Mouse (Mus musculus) intestine, embryonic 14.5 days (tissue): ENCODE results near the gene Bckdhb. TPM values are rescaled to one million over a fixed set of nuclear protein-coding genes. Genes with fewer than 3 reads are reported as not detected.

Source experiments
- ATAC-seq: fragments of 200-750 bp; cut with Nextera tagmentation; replicated peaks from 2 replicates; pipeline ENCODE4 v1.8.0; 2017; ENCODE audit warnings: low read depth, moderate number of reproducible peaks, moderate TSS enrichment, moderate library complexity; ENCODE audit not compliant: low FRiP score, low TSS enrichment
- DNase-seq: peaks from one replicate; pipeline ENCODE4 v3.0.0-alpha.2; 2018; ENCODE audit warnings: low spot score
- H3K27ac ChIP-seq: fragments of 300-500 bp; sonication (generic); 2 replicates; pipeline ENCODE4 v1.5.1; 2014; ENCODE audit warnings: low read depth, mild to moderate bottlenecking, control low read depth
- H3K27me3 ChIP-seq: fragments of 300-500 bp; sonication (generic); replicated peaks from 2 replicates; pipeline ENCODE4 v1.6.1; 2014; ENCODE audit warnings: low read length, control low read depth; ENCODE audit not compliant: control insufficient read depth, insufficient read depth
- H3K36me3 ChIP-seq: fragments of 300-500 bp; sonication (generic); 2 replicates; pipeline ENCODE4 v1.6.1; 2014; ENCODE audit warnings: low read length, control low read depth; ENCODE audit not compliant: control insufficient read depth, insufficient read depth
- H3K4me1 ChIP-seq: fragments of 300-500 bp; sonication (generic); replicated peaks from 2 replicates; pipeline ENCODE4 v1.6.1; 2014; ENCODE audit warnings: low read length, control low read depth, mixed read lengths; ENCODE audit not compliant: control insufficient read depth, insufficient read depth
- H3K4me2 ChIP-seq: fragments of 300-500 bp; sonication (generic); 2 replicates; pipeline ENCODE4 v1.6.1; 2014; ENCODE audit warnings: low read length
- H3K4me3 ChIP-seq: fragments of 300-500 bp; sonication (generic); 2 replicates; pipeline ENCODE4 v1.5.1; 2014; ENCODE audit warnings: low read depth, low read length, control low read depth, mixed read lengths
- H3K9ac ChIP-seq: fragments of 300-500 bp; sonication (generic); 2 replicates; pipeline ENCODE4 v1.6.1; 2014; ENCODE audit warnings: mild to moderate bottlenecking, low read length
- H3K9me3 ChIP-seq: fragments of 300-500 bp; sonication (generic); 2 replicates; pipeline ENCODE4 v1.6.1; 2016; ENCODE audit warnings: low read length, control low read depth; ENCODE audit not compliant: control insufficient read depth
- WGBS: fragments of 180-500 bp; shearing (Covaris S2); extraction: QIAGEN DNeasy Blood & Tissue Kit; methylation state at CpG from one replicate; pipeline ENCODE4 v1.1.7; 2014; 5-methylcytosine and 5-hydroxymethylcytosine counted together
- polyA plus RNA-seq: library from polyadenylated mRNA; unstranded; fragments of >200 nt; fragmentation: Nextera tagmentation; extraction: Ambion mirVana; gene quantifications from 2 replicates; pipeline ENCODE4 v1.2.1, GENCODE M21; 2014

Bckdhb gene
- polyA plus RNA-seq, 1 experiment from 2014 or later: 35.8 TPM

DNA sequence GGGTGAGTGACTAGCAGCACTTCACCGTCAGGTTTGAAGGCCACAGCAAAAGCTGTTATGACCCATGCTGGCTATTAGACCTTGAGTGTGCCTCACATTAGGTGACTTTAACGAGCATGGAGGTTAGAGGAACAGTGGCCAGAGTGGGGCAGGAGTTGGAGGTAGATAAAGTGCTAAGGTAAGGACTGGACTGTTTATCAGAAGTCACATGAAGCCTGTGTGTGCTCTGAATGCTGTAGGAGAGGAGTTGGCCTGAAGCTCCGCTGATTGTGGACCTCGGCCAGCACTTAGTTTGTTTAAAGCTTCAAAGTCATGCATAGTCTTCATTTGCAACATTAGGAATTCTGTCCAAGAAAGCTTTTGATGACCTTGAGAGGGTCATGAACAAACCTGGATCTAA lies 26.4 kb downstream of the Bckdhb start:
- Histone ChIP-seq H3K9ac (no peak overlapping the region), H3K4me2 (no peak overlapping the region), H3K4me1 (no peaks in the 10 kb centered on the region; the same call in 1 of the 2 replicates), H3K27me3 (no peaks in the 10 kb centered on the region), H3K36me3 (0 out of 2 replicates have a peak, but pooled peaks cover 3% of the 10 kb centered on the region), H3K27ac (no peak overlapping the region), H3K4me3 (no peak overlapping the region), H3K9me3 (no peaks in the 10 kb centered on the region)
- ATAC-seq: no peak
- 84% methylated on average over 4 of the region's 4 CpGs for WGBS
- DNase-seq: no peak

DNA sequence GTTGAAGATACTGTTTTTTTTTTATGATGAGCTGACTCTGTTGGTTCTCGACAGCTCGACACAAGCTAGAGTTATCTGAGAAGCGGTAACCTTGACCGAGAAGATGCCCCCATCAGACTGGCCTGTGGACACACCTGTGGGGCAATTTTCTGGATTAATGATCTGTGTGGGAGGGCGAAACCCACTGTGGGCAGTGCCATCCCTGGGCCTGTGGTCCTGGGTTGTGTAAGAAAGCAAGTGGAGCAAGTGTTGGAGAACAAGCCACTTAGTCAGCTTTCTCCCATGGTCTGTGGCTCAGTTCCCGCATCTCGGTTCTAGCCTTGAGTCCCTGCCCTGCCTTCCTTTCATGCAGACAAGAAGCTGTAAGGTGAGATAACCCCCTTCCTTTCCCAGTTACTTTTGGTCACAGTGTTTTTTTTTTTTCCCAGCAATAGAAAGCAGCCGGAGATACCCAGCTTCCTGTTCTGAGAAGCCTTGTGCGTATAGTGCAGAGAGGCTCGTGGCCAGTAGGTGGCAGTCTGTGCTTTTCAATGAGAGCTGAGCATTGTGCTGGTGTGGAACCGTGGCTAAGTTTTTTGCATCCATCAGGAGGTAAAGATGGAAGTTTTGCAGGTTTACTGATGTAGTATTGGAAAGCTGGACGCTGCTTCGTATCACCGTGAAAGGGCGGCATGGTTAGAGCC lies 31.8 kb downstream of the Bckdhb start:
- WGBS: 51% methylated on average over 15 of the region's 15 CpGs
- H3K27ac ChIP-seq: no peak overlapping the region
- H3K36me3 ChIP-seq: 0 out of 2 replicates have a peak, but pooled peaks cover 3% of the 10 kb centered on the region
- no peaks in the 10 kb centered on the region; the same call in 1 of the 2 replicates for H3K4me1 ChIP-seq
- ATAC-seq (peak; percentile 79; the same call in 1 of the 2 replicates), DNase-seq (peak; percentile 87)
- no peak overlapping the region for H3K9ac ChIP-seq
- no peak overlapping the region for H3K4me3 ChIP-seq
- H3K4me2 ChIP-seq: no peak overlapping the region
- no peaks in the 10 kb centered on the region for H3K27me3 ChIP-seq
- no peaks in the 10 kb centered on the region for H3K9me3 ChIP-seq

DNA sequence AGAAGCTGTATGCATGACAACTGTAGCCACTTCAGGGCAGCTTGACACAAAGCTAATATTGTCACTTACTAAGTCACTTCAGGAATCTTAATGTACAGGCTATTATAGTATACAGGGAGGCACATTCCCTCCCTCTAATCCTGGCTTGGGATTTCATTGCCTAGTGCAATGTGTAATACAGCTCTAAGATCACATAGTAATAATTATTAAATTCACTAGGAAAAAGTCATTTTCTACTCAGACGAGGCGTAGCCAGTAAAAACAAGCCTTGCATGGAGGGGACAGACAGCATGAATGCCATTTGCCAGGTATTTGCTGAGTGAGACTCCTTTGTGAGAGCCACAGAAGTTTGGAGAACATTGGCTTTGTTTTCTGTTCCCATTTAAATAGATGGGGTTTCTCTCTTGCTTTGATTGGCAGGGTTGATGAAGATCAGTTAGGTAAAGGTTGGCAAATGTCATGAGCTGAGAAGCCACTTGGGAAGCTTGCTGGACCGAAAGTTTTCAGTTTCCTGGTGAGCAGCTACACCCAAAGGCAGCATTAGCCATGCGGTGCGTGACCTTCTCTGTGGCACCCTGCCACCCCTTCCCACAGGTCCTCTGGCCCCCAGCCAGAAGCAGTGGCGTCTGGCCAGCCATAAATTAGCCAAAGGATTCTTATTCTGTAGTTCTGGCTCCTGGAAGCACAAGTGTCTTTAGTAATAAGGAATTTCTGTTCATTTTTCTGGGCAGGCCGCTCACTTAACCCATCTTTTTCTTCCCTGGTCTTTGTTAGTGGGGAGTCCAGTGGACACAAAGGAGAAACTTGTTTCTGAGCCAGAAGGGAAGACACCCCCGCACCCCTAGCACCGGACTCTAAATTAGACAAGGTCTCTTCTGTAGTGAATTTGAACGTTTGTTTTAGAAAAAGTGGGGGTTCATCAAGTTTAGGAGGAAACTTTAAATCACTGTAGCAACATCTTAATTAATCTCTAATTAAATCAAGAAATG lies 37.4 kb downstream of the Bckdhb start:
- ATAC-seq (no peak), DNase-seq (no peak)
- 71% methylated on average over 10 of the region's 10 CpGs for WGBS
- no peak overlapping the region for H3K4me2 ChIP-seq
- no peak overlapping the region for H3K27ac ChIP-seq
- no peaks in the 10 kb centered on the region for H3K4me1 ChIP-seq
- no peaks in the 10 kb centered on the region for H3K36me3 ChIP-seq
- H3K27me3 ChIP-seq: no peaks in the 10 kb centered on the region
- no peak overlapping the region for H3K4me3 ChIP-seq
- no peak overlapping the region for H3K9ac ChIP-seq
- no peaks in the 10 kb centered on the region for H3K9me3 ChIP-seq

DNA sequence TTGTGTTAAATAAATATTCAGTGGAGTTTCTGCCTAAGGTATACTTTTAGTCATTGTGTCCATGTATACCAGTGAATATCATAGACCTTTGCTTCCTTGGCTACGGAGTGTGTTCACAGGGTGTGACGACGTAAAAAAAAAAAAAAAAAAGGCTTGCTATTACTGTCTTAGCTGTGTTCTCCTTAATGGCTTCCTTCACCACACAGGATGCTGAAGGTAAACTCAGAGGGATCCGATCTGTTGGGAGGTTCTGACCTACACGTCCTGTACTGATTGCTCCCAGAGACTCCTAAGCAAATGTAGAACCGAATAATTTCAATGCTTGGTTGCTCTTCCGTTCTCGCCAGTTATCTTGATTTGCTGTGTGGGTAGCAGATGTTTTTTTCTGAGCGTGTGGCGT lies 38.4 kb downstream of the Bckdhb start:
- H3K27ac ChIP-seq: no peak overlapping the region
- H3K4me2 ChIP-seq: no peak overlapping the region
- WGBS: 93% methylated on average over 10 of the region's 10 CpGs
- H3K27me3 ChIP-seq: no peaks in the 10 kb centered on the region
- ATAC-seq (no peak), DNase-seq (no peak)
- no peak overlapping the region for H3K9ac ChIP-seq
- H3K4me1 ChIP-seq: no peaks in the 10 kb centered on the region
- H3K9me3 ChIP-seq: no peaks in the 10 kb centered on the region
- H3K4me3 ChIP-seq: no peak overlapping the region
- no peaks in the 10 kb centered on the region for H3K36me3 ChIP-seq

DNA sequence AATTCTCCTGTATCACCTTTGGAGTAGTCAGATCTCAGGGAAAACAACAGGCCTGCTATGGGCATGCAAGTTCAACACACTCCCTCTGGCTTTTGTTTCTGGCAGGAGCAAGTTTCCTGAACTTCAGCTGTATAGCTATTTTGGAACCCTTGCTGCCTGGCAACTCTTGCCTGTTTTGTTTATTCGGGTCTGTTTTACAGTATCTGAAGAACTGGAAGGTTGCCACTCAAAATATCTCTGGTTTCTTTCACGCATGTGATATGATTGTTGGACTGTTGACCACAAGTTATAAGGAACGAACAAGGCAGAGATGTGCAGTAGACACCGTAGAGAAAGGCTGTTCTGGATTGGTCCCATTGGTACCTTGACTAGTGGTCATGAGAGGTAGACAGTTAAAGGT lies 39.4 kb downstream of the Bckdhb start:
- no peaks in the 10 kb centered on the region for H3K9me3 ChIP-seq
- no peak for ATAC-seq
- H3K36me3 ChIP-seq: no peaks in the 10 kb centered on the region
- no peak overlapping the region for H3K4me2 ChIP-seq
- 89% methylated on average over 4 of the region's 4 CpGs for WGBS
- H3K27ac ChIP-seq: no peak overlapping the region
- DNase-seq: no peak
- H3K27me3 ChIP-seq: no peaks in the 10 kb centered on the region
- no peak overlapping the region for H3K9ac ChIP-seq
- H3K4me1 ChIP-seq: no peaks in the 10 kb centered on the region
- H3K4me3 ChIP-seq: no peak overlapping the region

DNA sequence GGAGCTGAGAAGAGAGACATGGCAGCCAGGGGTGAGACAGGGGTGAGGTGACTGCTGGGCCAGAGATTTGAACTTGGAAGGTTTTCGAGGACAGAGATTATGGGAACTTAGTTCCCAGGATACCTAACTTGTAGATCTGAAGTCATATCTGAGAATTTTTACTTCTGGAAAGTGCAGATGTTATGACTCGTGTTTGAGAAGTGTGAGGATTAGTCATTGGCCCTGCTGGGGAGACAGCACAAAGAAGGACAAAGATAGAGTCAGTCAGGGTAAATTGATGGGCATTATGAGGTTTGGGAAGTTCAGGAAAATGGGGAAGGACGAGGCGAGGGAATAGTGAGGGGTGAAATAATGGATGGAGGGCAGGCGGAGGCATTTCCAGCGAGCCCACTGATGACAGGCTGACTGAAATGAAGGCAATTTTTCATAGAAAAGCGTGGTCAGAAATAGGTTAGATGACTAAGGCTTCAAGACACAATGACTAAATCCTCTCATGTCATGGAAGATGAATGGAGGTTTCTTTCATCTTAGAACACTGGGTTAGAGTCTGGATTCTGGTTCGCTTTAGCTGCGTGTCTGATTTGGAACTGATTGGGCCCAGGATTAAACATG lies 42.6 kb downstream of the Bckdhb start:
- Histone ChIP-seq H3K4me1 (no peaks in the 10 kb centered on the region), H3K9ac (no peak overlapping the region), H3K4me3 (no peak overlapping the region), H3K4me2 (no peak overlapping the region), H3K27ac (no peak overlapping the region), H3K36me3 (no peaks in the 10 kb centered on the region), H3K9me3 (no peaks in the 10 kb centered on the region), H3K27me3 (no peaks in the 10 kb centered on the region)
- DNase-seq: no peak
- no peak for ATAC-seq
- 87% methylated on average over 9 of the region's 9 CpGs for WGBS

DNA sequence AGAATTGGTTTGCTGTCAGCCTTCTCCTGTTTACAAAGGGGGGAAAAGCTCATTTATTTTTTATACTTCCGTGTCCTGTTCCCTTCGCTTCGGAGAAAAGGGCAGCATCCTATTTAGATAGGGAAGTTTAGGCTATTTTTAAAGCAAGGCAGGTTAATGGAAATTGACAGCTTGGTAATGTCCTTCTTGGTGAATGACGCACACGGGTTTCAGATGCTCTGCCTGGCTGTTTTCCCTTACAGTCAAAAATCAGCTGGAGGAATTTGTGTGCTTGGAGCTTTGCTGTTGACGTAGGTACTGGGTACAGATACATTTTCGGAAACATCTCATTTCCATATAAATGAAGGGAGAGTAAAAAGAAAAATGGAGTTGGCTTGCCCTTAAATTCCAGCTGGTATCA lies 44.4 kb downstream of the Bckdhb start:
- H3K9me3 ChIP-seq: no peaks in the 10 kb centered on the region

DNA sequence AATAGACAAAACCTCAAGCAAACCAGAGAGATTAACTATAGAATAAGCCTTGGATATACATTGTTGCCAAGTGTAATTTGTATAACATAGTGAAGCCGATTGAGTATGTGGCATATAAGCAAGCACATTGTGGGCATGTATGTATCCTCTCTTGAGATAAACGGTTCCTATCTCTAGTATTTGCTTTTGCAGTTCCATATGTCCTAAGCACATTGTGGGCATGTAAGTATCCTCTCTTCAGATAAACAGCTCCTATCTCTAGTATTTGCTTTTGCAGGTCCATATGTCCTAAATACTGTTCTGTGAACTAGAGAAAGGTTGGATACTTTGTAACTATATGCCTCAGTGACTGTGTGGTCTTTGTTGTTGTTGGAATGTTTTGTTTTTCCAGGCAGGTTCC lies 48.5 kb downstream of the Bckdhb start:
- Histone ChIP-seq H3K9me3 (no peaks in the 10 kb centered on the region), H3K27ac (no peak overlapping the region), H3K36me3 (no peaks in the 10 kb centered on the region), H3K4me2 (no peak overlapping the region), H3K9ac (no peak overlapping the region), H3K4me1 (no peaks in the 10 kb centered on the region), H3K27me3 (no peaks in the 10 kb centered on the region), H3K4me3 (no peak overlapping the region)
- ATAC-seq (no peak), DNase-seq (no peak)
- WGBS: 81% methylated on average over 2 of the region's 2 CpGs

More for the DNA sequence above, 44.4 kb downstream of the Bckdhb start:
- DNase-seq (no peak), ATAC-seq (no peak)
- Histone ChIP-seq H3K27me3 (no peaks in the 10 kb centered on the region), H3K4me3 (no peak overlapping the region), H3K9ac (no peak overlapping the region), H3K36me3 (no peaks in the 10 kb centered on the region), H3K4me1 (no peaks in the 10 kb centered on the region), H3K4me2 (no peak overlapping the region), H3K27ac (no peak overlapping the region)
- 79% methylated on average over 7 of the region's 7 CpGs for WGBS
